Mouse (Mus musculus) spleen, postnatal 14 days (tissue): Measurements from ENCODE around the gene Polr1e.
"Not testable (repeated sequence)": the region's sequence is repeated elsewhere in the genome, so short reads cannot be mapped to it uniquely, and the experiment has no call there.

ENCODE experiments used
- DNase-seq, 2 experiments: peaks; one replicate each; pipeline ENCODE4 v3.0.0; 2021 to 2022; ENCODE audit warnings: low spot score in 2 of 2

The Polr1e gene

GRCm38 (mm10) chr4:45005452-45005851 is 12.9 kb upstream of the Polr1e start:
- DNase-seq = no peak

GRCm38 (mm10) chr4:45010806-45011415 is 7.5 kb upstream of the Polr1e start:
- DNase-seq = no peak

GRCm38 (mm10) chr4:45011581-45012104 is 6.7 kb upstream of the Polr1e start:
- peak; percentile 37 to 50 for DNase-seq

- peak; percentile 96 for DNase-seq
These were observed 6.0 kb upstream of the Polr1e start, which contains the start of gene Zbtb5 for GRCm38 (mm10) chr4:45012105-45012975. Gene Zbtb5, minus strand, starts transcription at chr4:45012412.

- DNase-seq = no peak
These were observed 5.4 kb upstream of the Polr1e start for GRCm38 (mm10) chr4:45013031-45013431.

- DNase-seq = no peak
These were observed 4.8 kb upstream of the Polr1e start for GRCm38 (mm10) chr4:45013537-45013936.

- peak in 1 of 2 experiments; percentile 39 for DNase-seq
These were observed 2.8 kb upstream of the Polr1e start for GRCm38 (mm10) chr4:45015615-45016014.

- no peak for DNase-seq
These were observed 626 bp downstream of the Polr1e start for GRCm38 (mm10) chr4:45019009-45019408.

GRCm38 (mm10) chr4:45026459-45026858 is 8.1 kb downstream of the Polr1e start:
- DNase-seq = no peak

- no peak for DNase-seq
These were observed 14.2 kb downstream of the Polr1e start for GRCm38 (mm10) chr4:45032586-45032985.

- DNase-seq = no peak
These were observed 16.6 kb downstream of the Polr1e start for GRCm38 (mm10) chr4:45034693-45035628.

- no peak for DNase-seq
These were observed 17.7 kb downstream of the Polr1e start for GRCm38 (mm10) chr4:45036048-45036447.

- no peak for DNase-seq
These were observed 18.2 kb downstream of the Polr1e start for GRCm38 (mm10) chr4:45036571-45036970.

- no peak for DNase-seq
These were observed 19.4 kb downstream of the Polr1e start for GRCm38 (mm10) chr4:45037455-45038410.

GRCm38 (mm10) chr4:45038879-45039278 is 20.5 kb downstream of the Polr1e start:
- not testable (repeated sequence) for DNase-seq

- not testable (repeated sequence) for DNase-seq
These were observed 21.2 kb downstream of the Polr1e start for GRCm38 (mm10) chr4:45039546-45039945.

- DNase-seq = no peak
These were observed 22.4 kb downstream of the Polr1e start for GRCm38 (mm10) chr4:45040795-45041194.

GRCm38 (mm10) chr4:45046679-45047078 is 28.3 kb downstream of the Polr1e start:
- DNase-seq = no peak

- no peak for DNase-seq
These were observed 29.0 kb downstream of the Polr1e start for GRCm38 (mm10) chr4:45047286-45047887.

GRCm38 (mm10) chr4:45047956-45048355 is 29.6 kb downstream of the Polr1e start:
- DNase-seq = no peak
